Mouse (Mus musculus): Measurements from ENCODE around the gene Haao.
"Not testable (repeated sequence)": the region's sequence is repeated elsewhere in the genome, so short reads cannot be mapped to it uniquely, and the experiment has no call there.

Gene Haao

GRCm38 (mm10) chr17:83865366-83865765 lies 17.6 kb upstream of the Haao start:
- no peak for DNase-seq

GRCm38 (mm10) chr17:83862134-83862881 lies 14.5 kb upstream of the Haao start:
- peak; percentile 75 to 76 for DNase-seq

- DNase-seq, result peak; percentile 98 to 99
Observed at GRCm38 (mm10) chr17:83861444-83862133, 13.8 kb upstream of the Haao start.

- DNase-seq, result not testable (repeated sequence)
Observed at GRCm38 (mm10) chr17:83860968-83861367, 13.2 kb upstream of the Haao start.

- DNase-seq, result no peak
Observed at GRCm38 (mm10) chr17:83860224-83860623, 12.5 kb upstream of the Haao start.

GRCm38 (mm10) chr17:83859639-83860038 lies 11.9 kb upstream of the Haao start:
- DNase-seq, result no peak

- no peak for DNase-seq
Observed at GRCm38 (mm10) chr17:83858413-83858812, 10.7 kb upstream of the Haao start.

- peak in 1 of 2 experiments; percentile 35 for DNase-seq
Observed at GRCm38 (mm10) chr17:83854284-83854918, 6.6 kb upstream of the Haao start.

- no peak for DNase-seq
Observed at GRCm38 (mm10) chr17:83853831-83854230, 6.1 kb upstream of the Haao start.

GRCm38 (mm10) chr17:83850864-83851263 lies 3.1 kb upstream of the Haao start:
- DNase-seq, result no peak

GRCm38 (mm10) chr17:83850458-83850857 lies 2.7 kb upstream of the Haao start:
- peak; percentile 95 to 98 for DNase-seq

- DNase-seq, result no peak
Observed at GRCm38 (mm10) chr17:83849717-83850116, 2.0 kb upstream of the Haao start.

GRCm38 (mm10) chr17:83849081-83849675 lies 1.4 kb upstream of the Haao start:
- DNase-seq, result no peak

- no peak for DNase-seq
Observed at GRCm38 (mm10) chr17:83848482-83848881, 719 bp upstream of the Haao start.

GRCm38 (mm10) chr17:83847100-83847499 lies 663 bp downstream of the Haao start:
- no peak for DNase-seq

- DNase-seq, result no peak
Observed at GRCm38 (mm10) chr17:83846301-83847021, 1.3 kb downstream of the Haao start.

- no peak for DNase-seq
Observed at GRCm38 (mm10) chr17:83845538-83845937, 2.2 kb downstream of the Haao start.

- DNase-seq, result no peak
Observed at GRCm38 (mm10) chr17:83843780-83844179, 4.0 kb downstream of the Haao start.

- no peak for DNase-seq
Observed at GRCm38 (mm10) chr17:83841011-83841410, 6.8 kb downstream of the Haao start.

- DNase-seq, result no peak
Observed at GRCm38 (mm10) chr17:83839132-83839531, 8.6 kb downstream of the Haao start.

GRCm38 (mm10) chr17:83837659-83838190 lies 10.0 kb downstream of the Haao start:
- DNase-seq, result no peak

GRCm38 (mm10) chr17:83836048-83836447 lies 11.7 kb downstream of the Haao start:
- DNase-seq, result no peak

Data from cerebellum, postnatal 10 days (tissue).